Mouse (Mus musculus): ENCODE results near the gene Hrct1.

The Hrct1 gene

GRCm38 (mm10) chr4:43726995-43727394, at the start of gene Hrct1:
Hrct1 (plus strand) TSS chr4:43727188.
- DNase-seq = peak; percentile 95 to 98

- no peak for DNase-seq
Measured at GRCm38 (mm10) chr4:43678541-43678940, 48.4 kb upstream of the Hrct1 start.

- no peak for DNase-seq
Measured at GRCm38 (mm10) chr4:43679416-43680043, 47.5 kb upstream of the Hrct1 start.

DNA sequence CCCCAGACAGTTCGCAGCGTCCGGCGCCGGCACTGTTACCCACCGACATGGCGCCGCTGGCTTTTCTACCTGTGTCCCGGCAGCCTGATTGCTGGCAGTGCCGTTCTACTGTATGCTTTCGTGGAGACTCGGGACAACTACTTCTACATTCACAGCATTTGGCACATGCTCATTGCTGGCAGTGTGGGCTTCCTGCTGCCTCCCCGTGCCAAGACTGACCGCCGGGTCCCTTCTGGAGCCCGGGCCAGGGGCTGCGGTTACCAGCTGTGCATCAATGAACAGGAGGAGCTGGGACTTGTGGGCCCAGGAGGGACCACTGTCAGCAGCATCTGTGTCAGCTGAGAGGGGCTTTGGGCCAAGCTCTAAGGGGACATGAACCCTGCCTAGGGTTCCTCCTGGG, 37.0 kb upstream of the Hrct1 start:
- no peak for DNase-seq

DNA sequence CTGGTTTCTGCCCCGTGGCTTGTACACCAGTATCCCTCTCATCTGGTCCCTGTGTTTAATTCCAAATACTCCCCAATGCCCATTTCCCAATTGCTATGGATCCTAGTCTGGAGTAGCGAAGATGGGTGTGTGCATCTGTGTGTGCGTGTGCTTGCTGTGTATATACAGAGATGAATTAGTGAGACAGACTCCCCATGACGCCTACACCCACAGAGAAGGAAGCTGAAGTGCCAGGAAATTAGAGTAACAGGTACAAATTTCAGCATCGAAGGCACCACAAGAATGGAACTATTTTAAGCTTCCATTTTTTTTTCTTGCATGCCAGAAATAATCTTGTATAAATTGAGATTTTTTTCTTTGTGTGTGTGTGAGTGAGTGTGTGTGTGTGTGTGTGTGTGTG, 36.0 kb upstream of the Hrct1 start:
- DNase-seq = no peak

GRCm38 (mm10) chr4:43693806-43694241, 33.2 kb upstream of the Hrct1 start:
- peak; percentile 63 to 72 for DNase-seq

DNA sequence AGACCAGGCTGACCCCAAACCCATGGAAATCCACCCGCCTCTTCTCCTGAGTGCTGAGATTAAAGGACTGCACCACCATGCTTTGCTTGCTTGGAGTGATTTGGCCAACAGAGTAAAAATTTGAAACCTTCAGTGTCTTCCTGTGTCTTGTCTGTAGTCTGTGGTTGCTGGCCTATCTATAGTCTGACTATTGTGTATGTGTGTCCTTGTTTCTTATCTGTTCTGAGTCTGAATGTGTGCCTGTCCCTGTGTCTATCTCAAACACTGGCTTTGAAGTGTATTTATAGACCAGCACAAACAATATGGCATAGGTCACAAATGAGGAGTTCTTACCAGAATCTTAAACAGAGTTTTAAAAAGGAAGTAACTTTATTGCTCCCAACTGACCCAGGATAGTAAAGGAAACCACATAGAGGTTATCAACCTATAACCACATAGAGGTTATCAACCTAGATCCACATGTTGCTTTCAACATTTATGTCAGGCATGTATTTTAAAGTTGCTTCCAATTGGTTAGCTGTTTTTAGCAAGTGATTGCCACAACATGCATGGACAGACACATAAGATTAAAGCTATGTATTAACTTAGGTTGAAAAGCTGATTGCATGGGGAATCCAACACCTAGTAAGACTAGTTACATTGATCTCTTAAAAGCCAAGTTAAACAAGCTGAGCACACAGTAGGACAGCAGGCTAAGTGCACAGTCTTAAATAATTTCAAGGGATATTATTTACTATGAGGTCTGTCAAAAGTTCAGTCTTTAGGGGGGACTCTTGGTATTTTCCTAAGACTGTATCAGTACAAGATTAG, 32.3 kb upstream of the Hrct1 start:
- DNase-seq = no peak

DNA sequence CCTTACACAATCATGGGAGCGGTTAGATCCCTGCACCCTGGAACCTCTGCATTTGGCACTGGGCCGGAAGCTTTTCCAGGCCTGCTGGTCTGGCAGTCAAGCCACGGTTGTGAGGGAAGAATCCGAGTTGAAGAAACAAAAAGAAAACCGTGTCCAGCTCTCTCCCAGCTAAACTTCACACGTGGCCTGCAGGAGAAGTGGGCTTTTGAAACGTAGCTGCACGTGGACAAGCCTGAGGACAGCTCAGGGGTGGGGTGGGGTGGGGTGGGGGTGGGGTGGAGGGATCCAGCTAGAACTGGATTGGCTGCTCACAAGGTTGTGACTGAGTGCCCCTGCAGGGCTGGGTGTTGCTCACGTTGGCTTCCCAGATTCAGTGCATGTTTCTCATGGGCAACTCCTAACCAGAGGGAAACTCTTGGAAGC, 31.7 kb upstream of the Hrct1 start:
- DNase-seq = peak; percentile 69 to 81

- peak in 1 of 2 experiments; percentile 38 for DNase-seq
Measured at GRCm38 (mm10) chr4:43696561-43696960, 30.4 kb upstream of the Hrct1 start.

DNA sequence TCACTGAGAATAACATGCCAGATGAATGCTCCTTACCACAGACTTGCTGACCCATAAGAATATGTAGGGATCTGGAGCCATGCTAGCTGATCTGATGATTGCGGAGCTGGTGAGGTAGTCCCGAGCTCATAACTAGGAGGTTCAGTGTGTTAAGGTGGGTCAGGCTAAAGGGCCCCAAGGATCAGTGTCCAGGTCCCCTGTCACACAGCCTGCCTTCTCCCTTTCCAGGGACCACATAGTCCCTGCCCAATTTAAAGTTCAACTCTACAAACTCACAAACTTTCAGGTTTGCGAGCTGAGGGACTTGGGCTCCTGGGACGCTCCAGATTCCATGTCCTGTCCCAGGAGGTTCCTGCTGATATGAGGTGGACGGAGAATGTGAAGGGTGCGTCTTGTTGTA, 26.3 kb upstream of the Hrct1 start, which contains the start of gene Olfr70:
Gene Olfr70, minus strand, starts transcription at position 101 of the 400 bp plus-strand sequence.
- no peak for DNase-seq

- no peak for DNase-seq
Measured at GRCm38 (mm10) chr4:43703439-43703838, 23.5 kb upstream of the Hrct1 start.

- DNase-seq = peak in 1 of 2 experiments; percentile 19
Measured at GRCm38 (mm10) chr4:43703851-43704250, 23.1 kb upstream of the Hrct1 start.

GRCm38 (mm10) chr4:43705991-43706390, 21.0 kb upstream of the Hrct1 start:
- peak in 1 of 2 experiments; percentile 32 for DNase-seq

DNA sequence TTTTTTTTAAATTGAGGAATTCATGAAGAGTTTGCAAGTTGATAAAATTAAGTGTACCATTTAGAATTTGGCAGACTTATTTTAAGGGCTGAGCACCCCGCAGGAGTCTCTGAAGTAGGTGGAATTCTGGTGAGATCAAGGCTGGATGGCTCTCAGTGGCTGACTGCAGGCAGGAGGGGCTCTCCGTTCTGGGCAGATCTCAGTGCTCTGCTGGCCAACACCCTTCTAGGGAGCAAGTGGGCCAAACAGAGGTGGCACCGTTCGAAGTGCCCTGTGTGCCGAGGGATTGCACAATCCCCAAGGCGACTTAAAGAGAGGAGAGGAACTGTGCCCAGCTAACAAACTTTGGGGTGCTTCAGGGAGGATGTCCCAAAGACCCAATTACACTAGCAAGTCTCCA, 17.1 kb upstream of the Hrct1 start, which contains the start of gene Olfr71:
Gene Olfr71, minus strand, starts transcription at position 387 of the 400 bp plus-strand sequence.
- DNase-seq = peak; percentile 84 to 87

DNA sequence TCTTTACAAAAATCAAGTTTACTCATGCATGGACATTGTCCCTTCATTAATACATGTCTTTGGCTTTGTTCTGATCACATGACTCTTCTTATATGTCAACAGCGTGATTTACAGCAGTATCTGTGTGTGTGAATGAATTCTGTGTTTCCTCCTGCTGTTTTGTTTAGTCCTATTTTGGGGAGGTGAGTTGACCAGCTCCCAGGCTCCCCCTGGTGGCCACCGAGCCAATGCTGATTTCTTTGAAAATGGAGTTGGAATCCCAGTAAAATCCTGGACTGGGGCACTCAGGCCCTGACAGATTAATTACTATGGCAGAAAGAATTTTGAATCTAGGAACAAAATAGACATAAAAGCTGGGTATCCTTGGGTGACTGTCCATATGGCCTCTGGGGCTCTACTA, 15.2 kb upstream of the Hrct1 start:
- peak; percentile 69 to 79 for DNase-seq

- DNase-seq = no peak
Measured at GRCm38 (mm10) chr4:43713652-43714219, 13.3 kb upstream of the Hrct1 start.

GRCm38 (mm10) chr4:43720491-43721228, 6.3 kb upstream of the Hrct1 start:
- no peak for DNase-seq

DNA sequence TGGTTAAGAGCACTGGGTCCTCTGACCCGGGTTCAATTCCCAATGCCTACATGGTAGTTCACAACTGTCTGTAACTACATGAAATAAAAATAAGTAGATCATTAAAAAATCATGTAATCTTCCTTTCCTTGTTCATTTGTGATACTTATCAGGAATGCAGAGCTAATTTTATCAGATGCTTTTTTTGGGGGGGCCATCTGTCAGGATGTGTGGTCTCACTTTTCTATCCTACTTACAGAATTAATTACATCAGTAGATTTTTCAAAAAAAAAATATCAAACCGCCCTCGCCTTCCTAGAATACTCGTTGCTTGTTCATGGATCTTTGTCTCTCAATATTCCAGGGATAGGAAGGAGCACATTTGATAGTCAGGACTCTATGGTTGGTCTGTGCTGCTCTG, 4.8 kb upstream of the Hrct1 start:
- DNase-seq = no peak

- peak; percentile 31 to 66 for DNase-seq
Measured at GRCm38 (mm10) chr4:43724764-43725163, 2.2 kb upstream of the Hrct1 start.

DNA sequence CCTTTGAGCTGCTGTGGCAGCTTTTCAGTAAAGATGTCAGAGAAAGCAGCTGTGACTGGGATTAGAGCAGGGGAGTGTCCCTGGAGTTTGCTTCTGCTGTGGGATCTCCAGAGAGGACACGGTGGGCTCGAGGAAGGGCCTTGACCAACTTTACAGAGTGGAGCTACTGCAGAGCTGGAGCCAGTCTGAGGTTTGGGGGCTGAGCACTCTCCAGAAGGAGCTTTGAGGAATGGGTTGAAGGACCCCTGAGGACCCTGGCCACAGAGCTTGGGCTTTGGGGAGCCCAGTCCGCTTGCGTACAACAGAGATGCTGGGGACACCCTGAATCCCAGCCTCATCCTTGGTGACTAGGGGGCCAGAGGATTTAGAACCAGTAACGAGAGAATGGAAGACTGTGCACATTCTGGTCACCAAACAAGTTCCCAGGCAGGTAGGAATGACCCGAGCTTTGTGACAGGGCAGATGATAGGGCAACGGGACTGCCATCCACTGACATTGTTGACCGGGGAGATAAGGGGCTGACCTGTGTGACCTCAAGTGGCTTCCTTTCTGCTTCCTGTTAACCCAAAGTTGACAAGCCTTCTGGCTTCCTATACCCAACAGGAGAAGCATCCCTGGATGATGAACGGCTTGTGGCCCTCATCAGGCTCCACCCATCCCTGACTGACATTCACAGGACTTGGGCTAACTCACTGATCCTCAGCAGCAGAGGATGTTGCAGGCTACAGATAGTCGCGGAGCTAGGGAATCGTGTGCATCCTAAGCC, 577 bp upstream of the Hrct1 start:
- no peak for DNase-seq

- DNase-seq = no peak
Measured at GRCm38 (mm10) chr4:43727718-43728575, 959 bp downstream of the Hrct1 start.

All from lung, adult 18-20 months (tissue).